Comparison of ENCODE assay signal across 23 mouse cellular contexts in genomic region chr12:71704431-71704830, GRCm38 (mm10).
DNase-seq lines count a peak whose midpoint lies in the region; ATAC-seq and TF ChIP-seq lines count a peak whose summit lies in the region.
"Had no signal": no experiment of that assay in that cellular context is flagged by ENCODE, and none has a peak within 500 bp of the region (broad histone marks: within the 10 kb centered on the region; RNA-seq: fewer than 3 reads in every experiment).

No protein-coding gene starts in this region.

- no peak overlapping the region for H3K4me3 ChIP-seq in heart, postnatal 0 days (ENCODE audit: low read depth, low read length)
- H3K4me3 ChIP-seq: embryonic facial prominence, embryonic 15.5 days had no signal

- peaks cover 1% of the 10 kb centered on the region; the same call in 1 of the 2 replicates for H3K9me3 ChIP-seq in heart, postnatal 0 days (replicated peaks; ENCODE audit: control insufficient read depth, low read length)
- H3K9me3 ChIP-seq: embryonic facial prominence, embryonic 15.5 days had no signal

- H3K9ac ChIP-seq in heart, postnatal 0 days (replicated peaks; ENCODE audit: low read depth, low read length): no peak overlapping the region
- H3K9ac ChIP-seq: embryonic facial prominence, embryonic 15.5 days had no signal

- intact Hi-C loops in heart, postnatal 36 days (cut with DNase I): no loop called here

- H3K27ac ChIP-seq in heart, postnatal 0 days (ENCODE audit: low read depth): no peak overlapping the region
- H3K27ac ChIP-seq: embryonic facial prominence, embryonic 15.5 days; hindbrain, postnatal 0 days had no signal

- no peaks in the 10 kb centered on the region for H3K27me3 ChIP-seq in heart, postnatal 0 days (ENCODE audit: control insufficient read depth, insufficient read depth, low read length)
- H3K27me3 ChIP-seq: embryonic facial prominence, embryonic 15.5 days had no signal

- DNase-seq in heart, postnatal 0 days (ENCODE audit: low spot score): no peak
- no peak for DNase-seq in heart, postnatal 36 days
- peak; percentile 46 for DNase-seq in thymus, postnatal 4 days
- no peak for DNase-seq in thymus, postnatal 10 days (ENCODE audit: low spot score in 2 of 2)
- DNase-seq in ZHBTc4 (ENCODE audit: low read depth, low spot score): peak; percentile 72
- DNase-seq in cerebellum, postnatal 36 days: no peak
- no peak for DNase-seq in adrenal gland, adult 2 months
- DNase-seq: adrenal gland, adult 8-10 months; B cell, adult 2 months; cerebellum, adult 2 months; gastrocnemius, postnatal 14 days; heart, adult 11 months; heart, postnatal 10 days; kidney, adult 18-20 months; kidney, postnatal 4 days; lung, adult 2 months; lung, postnatal 14 days; midbrain, embryonic 14.5 days; right cerebral cortex, postnatal 14 days; thymus, postnatal 36 days had no signal

- no peak for TF ChIP-seq EP300 in heart, postnatal 0 days (IDR thresholded peaks at IDR 0.05; ENCODE audit: low read depth)

- H3K4me1 ChIP-seq in heart, postnatal 0 days (ENCODE audit: control insufficient read depth, insufficient read depth): no peaks in the 10 kb centered on the region
- H3K4me1 ChIP-seq: embryonic facial prominence, embryonic 15.5 days had no signal

- 0 out of 2 replicates have a peak, but pooled peaks have one; percentile 36 for ATAC-seq in heart, postnatal 0 days (ENCODE audit: insufficient read depth, low read depth)
- ATAC-seq: hindbrain, postnatal 0 days had no signal

- WGBS in heart, postnatal 0 days: 76% methylated on average over 6 of the region's 6 CpGs

- no peaks in the 10 kb centered on the region for H3K36me3 ChIP-seq in heart, postnatal 0 days (replicated peaks; ENCODE audit: control insufficient read depth, insufficient read depth, low read length)
- H3K36me3 ChIP-seq: embryonic facial prominence, embryonic 15.5 days had no signal

- H3K4me2 ChIP-seq in heart, postnatal 0 days (ENCODE audit: low read depth, low read length): no peak overlapping the region
- H3K4me2 ChIP-seq: embryonic facial prominence, embryonic 15.5 days; heart, embryonic 11.5 days had no signal

- TF ChIP-seq CTCF in heart, postnatal 0 days (IDR thresholded peaks at IDR 0.05; ENCODE audit: low read depth): no peak

Comparison
In these comparisons a context has a peak if more than half of its experiments do, and no peak if none do; other contexts are left out.
1. DNase-seq: peak in thymus, postnatal 4 days (single experiment) and ZHBTc4 (single experiment); none in heart, postnatal 0 days (single experiment), heart, postnatal 36 days (0 of 2), thymus, postnatal 10 days (0 of 2), cerebellum, postnatal 36 days (0 of 2) and adrenal gland, adult 2 months (single experiment).